Mouse (Mus musculus): Measurements from ENCODE around the gene Mcm6. TPM values are rescaled to one million over a fixed set of nuclear protein-coding genes. Genes with fewer than 3 reads are reported as not detected.

The Mcm6 gene
- 51.5 and 51.6 TPM in 2 replicates for polyA plus RNA-seq (2012)

DNA sequence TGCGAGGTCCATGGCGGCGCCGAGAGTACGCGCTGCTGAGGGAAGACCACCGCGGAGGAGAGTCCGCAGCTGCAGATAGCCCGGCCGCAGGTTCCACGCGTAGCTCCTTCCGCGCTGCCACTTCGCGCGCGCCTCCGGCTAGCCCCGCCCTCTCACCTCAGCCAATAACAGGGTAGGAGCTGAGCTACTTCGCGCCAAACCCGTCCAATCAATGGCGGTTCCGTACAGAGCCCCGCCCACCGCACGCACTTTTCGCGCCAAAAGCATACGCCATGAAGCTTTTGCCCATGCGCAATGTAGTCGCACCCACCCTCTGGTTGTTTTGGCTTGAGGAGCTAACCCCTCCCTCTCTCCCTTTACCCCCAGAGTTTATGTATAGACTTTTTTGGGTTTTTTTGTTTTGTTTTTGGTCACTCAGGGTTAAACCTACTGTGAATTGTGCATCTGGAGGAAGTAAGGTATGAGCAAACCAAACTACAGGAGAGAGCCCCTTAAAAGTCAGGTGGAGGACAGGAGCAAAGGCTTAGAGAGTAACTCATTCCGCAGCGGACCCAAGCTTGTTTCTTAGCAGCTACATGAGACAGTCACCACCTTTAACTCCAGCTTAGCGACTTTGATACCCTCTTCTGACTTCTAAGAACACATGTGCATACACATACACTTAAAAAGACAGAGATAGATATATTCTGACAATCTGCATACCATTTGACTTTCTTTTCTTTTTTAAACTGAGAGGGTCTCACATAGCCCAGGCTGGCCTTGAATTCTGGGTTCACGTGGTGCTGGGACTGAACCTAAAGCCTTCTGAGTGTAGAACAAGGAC, at the start of gene Mcm6:
Gene Mcm6, minus strand, starts transcription at position 111 of the 823 bp plus-strand sequence.

DNA sequence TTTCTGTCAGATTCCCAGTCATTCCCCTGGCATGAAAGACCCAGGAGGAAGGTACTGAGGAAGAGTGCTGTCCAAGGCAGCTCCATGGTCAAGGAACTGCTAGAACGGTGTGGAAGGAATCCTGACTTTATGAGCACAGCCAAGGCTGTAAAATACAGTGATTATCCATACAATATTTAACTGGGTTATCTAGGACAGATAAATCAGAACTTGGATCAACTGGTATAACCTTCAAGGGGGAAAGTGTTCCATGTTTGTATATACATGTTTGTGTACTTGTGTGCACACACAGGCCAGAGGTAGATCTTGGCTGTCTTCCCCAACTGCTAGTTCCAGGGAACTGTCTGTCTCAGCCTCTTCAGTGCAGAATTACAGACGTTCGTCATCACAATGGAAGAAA, 31.2 kb downstream of the Mcm6 start, which contains the start of gene Lct:
Gene Lct, minus strand, starts transcription at position 101 of the 400 bp plus-strand sequence.

Other genes starting within 250 kb of the Mcm6 start
- 25.3 and 31.3 TPM in 2 replicates for gene Ubxn4, start 115.7 kb downstream of the Mcm6 start, polyA plus RNA-seq (2012)
- 0.04 and 0.06 TPM in 2 replicates for gene Lct, start 31.3 kb downstream of the Mcm6 start, polyA plus RNA-seq (2012)
- gene Dars, start 57.7 kb upstream of the Mcm6 start, polyA plus RNA-seq (2012): 203 and 230 TPM in 2 replicates
- gene Cxcr4, start 232.6 kb upstream of the Mcm6 start, polyA plus RNA-seq (2012): 5.5 and 7.1 TPM in 2 replicates